Mouse (Mus musculus) testis, adult 2 months (tissue): ENCODE measurements around the gene Scn1b.

Experiments used
- CTCF ChIP-seq: fragments of 200-500 bp; IDR thresholded peaks from 2 replicates; pipeline ENCODE4 v1.5.1; 2012; ENCODE audit warnings: low read depth, mild to moderate bottlenecking, inconsistent platforms, low read length, moderate library complexity; ENCODE audit not compliant: control insufficient read depth, insufficient read depth, insufficient replicate concordance
- POLR2A ChIP-seq: fragments of 200-500 bp; IDR thresholded peaks from 2 replicates; pipeline ENCODE4 v1.6.1; 2012; ENCODE audit warnings: low read depth, mild to moderate bottlenecking, inconsistent platforms, low read length, moderate library complexity; ENCODE audit not compliant: control insufficient read depth

- no peak for TF ChIP-seq CTCF
- no peak for TF ChIP-seq POLR2A
These were observed 14.1 kb upstream of the Scn1b start for GRCm38 (mm10) chr7:31140941-31141340.
